Mouse (Mus musculus) small intestine, adult 2 months (tissue): Measurements from ENCODE around the gene Trpt1.

Experiments used
- CTCF ChIP-seq: fragments of 200-500 bp; IDR thresholded peaks from 2 replicates; pipeline ENCODE4 v1.5.1; 2012; ENCODE audit warnings: low read depth, mild to moderate bottlenecking, control low read depth, inconsistent platforms, low read length, moderate library complexity, mixed read lengths; ENCODE audit not compliant: insufficient replicate concordance, insufficient read length; ENCODE audit errors: extremely low read depth
- POLR2A ChIP-seq: fragments of 200-500 bp; IDR thresholded peaks from 2 replicates; pipeline ENCODE4 v1.6.1; 2012; ENCODE audit warnings: low read depth, mild to moderate bottlenecking, control low read depth, inconsistent platforms, low read length, moderate library complexity

DNA sequence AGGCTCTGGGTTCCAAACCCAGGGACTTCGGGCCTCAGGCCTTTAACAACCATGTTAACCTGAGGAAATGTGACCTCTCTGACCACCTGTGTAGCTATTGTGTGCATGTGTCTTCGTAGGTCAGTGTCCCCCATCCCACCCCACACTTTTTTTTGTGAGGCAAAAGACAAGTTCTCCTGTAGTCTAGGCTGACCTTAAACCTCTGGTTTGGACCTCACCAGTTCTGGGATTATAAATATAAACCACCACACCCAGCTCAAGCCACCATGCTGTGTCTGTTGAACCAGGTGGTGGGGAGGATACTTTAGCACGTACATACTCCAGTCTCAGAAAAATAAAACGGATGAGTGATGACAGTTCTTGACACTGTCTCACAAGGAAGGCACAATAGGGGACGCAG is 46.0 kb upstream of the Trpt1 start:
- TF ChIP-seq POLR2A, result no peak
- TF ChIP-seq CTCF, result no peak
